Mouse (Mus musculus) stomach, embryonic 15.5 days (tissue): Measurements from ENCODE around the gene Gm36210. TPM values are rescaled to one million over a fixed set of nuclear protein-coding genes. Genes with fewer than 3 reads are reported as not detected.

Experiments used
- ATAC-seq: fragments of 200-750 bp; cut with Nextera tagmentation; 2 replicates; pipeline ENCODE4 v1.8.0; 2017; ENCODE audit warnings: low read depth, moderate number of reproducible peaks, moderate TSS enrichment; ENCODE audit not compliant: insufficient read depth, low FRiP score
- H3K27ac ChIP-seq: fragments of 300-500 bp; sonication (generic); 2 replicates; pipeline ENCODE4 v1.5.1; 2015; ENCODE audit warnings: mild to moderate bottlenecking, inconsistent platforms
- H3K27me3 ChIP-seq: fragments of 300-500 bp; sonication (generic); replicated peaks from 2 replicates; pipeline ENCODE4 v1.6.1; 2015; ENCODE audit warnings: inconsistent platforms
- H3K36me3 ChIP-seq: fragments of 300-500 bp; sonication (generic); 2 replicates; pipeline ENCODE4 v1.6.1; 2015; ENCODE audit warnings: inconsistent platforms
- H3K4me1 ChIP-seq: fragments of 300-500 bp; sonication (generic); 2 replicates; pipeline ENCODE4 v1.6.1; 2015; ENCODE audit warnings: inconsistent platforms
- H3K4me2 ChIP-seq: fragments of 300-500 bp; sonication (generic); 2 replicates; pipeline ENCODE4 v1.6.1; 2015; ENCODE audit warnings: mild to moderate bottlenecking, inconsistent platforms
- H3K4me3 ChIP-seq: fragments of 300-500 bp; sonication (generic); replicated peaks from 2 replicates; pipeline ENCODE4 v1.5.1; 2015; ENCODE audit warnings: inconsistent platforms
- H3K9ac ChIP-seq: fragments of 300-500 bp; sonication (generic); 2 replicates; pipeline ENCODE4 v1.6.1; 2015; ENCODE audit warnings: inconsistent platforms
- H3K9me3 ChIP-seq: fragments of 300-500 bp; sonication (generic); 2 replicates; pipeline ENCODE4 v1.6.1; 2016; ENCODE audit warnings: inconsistent platforms
- WGBS: fragments of 180-500 bp; shearing (Covaris S2); methylation state at CpG from one replicate; pipeline ENCODE4 v1.1.7; 2015; 5-methylcytosine and 5-hydroxymethylcytosine counted together
- polyA plus RNA-seq: library from polyadenylated mRNA; unstranded; fragments of >200 nt; fragmentation: Nextera tagmentation; extraction: Ambion mirVana; gene quantifications from 2 replicates; pipeline ENCODE4 v1.2.1, GENCODE M21; 2015

Gene Gm36210
- polyA plus RNA-seq, 1 experiment from 2014 or later, result not detected

DNA sequence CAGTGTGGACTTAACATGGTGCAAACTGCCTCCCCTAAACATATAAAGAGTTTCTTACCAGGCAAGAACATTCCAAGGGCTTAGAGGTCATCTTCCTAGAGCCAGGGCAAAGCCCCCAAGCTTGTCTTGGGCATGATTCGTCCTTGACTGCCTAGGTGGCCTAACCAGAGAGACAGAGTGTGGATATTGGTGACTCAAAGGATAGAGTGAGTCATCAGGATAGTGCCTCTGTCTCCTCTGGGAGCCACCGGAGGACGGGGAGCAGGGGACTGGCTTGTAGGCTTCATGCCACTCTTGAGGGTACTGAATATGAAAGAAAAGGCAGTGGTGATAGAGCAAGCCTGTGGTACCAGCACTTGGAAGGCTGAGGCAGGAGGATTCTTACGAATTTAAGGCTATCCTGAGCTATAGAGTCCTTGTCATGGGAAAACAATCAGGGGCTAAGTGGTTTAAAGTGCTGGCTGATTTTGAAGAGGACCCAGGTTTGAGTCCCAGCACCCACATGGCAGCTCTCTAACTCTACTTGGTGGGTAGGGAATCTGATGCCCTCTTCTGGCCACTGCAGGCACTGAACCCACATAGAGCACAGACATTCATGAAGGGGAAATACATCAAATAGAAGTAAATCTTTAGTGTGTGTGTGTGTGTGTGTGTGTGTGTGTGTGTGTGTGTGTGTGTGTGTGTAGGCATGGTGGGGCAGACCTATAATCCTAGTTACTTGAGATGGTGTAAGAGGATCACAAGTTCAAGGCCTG lies 28.0 kb upstream of the Gm36210 start:
- Histone ChIP-seq H3K4me2 (no peak overlapping the region), H3K27ac (no peak overlapping the region), H3K27me3 (no peaks in the 10 kb centered on the region), H3K4me3 (no peak overlapping the region), H3K9me3 (no peaks in the 10 kb centered on the region), H3K4me1 (no peaks in the 10 kb centered on the region), H3K9ac (no peak overlapping the region), H3K36me3 (no peaks in the 10 kb centered on the region)
- ATAC-seq, result no peak
- WGBS, result 74% methylated on average over 4 of the region's 4 CpGs

DNA sequence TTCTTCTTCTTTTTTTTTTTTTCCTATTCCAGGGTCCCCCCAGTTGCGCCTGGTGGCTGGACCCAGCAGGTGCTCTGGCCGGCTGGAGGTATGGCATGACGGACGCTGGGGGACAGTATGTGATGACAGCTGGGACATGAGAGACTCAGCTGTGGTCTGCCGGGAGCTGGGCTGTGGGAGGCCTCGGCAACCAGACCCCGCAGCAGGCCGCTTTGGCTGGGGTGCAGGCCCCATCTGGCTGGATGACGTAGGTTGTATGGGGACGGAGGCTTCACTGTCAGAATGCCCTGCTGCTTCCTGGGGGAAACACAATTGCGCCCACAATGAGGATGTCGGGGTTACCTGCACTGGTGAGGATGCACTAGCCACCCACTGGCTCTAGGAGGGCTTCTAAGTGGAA lies 26.8 kb upstream of the Gm36210 start:
- no peaks in the 10 kb centered on the region for H3K9me3 ChIP-seq
- no peak overlapping the region for H3K4me2 ChIP-seq
- no peak overlapping the region for H3K27ac ChIP-seq
- no peak overlapping the region for H3K4me3 ChIP-seq
- WGBS, result 77% methylated on average over 12 of the region's 12 CpGs
- H3K4me1 ChIP-seq, result no peaks in the 10 kb centered on the region
- no peaks in the 10 kb centered on the region for H3K36me3 ChIP-seq
- no peak for ATAC-seq
- no peaks in the 10 kb centered on the region for H3K27me3 ChIP-seq
- H3K9ac ChIP-seq, result no peak overlapping the region

DNA sequence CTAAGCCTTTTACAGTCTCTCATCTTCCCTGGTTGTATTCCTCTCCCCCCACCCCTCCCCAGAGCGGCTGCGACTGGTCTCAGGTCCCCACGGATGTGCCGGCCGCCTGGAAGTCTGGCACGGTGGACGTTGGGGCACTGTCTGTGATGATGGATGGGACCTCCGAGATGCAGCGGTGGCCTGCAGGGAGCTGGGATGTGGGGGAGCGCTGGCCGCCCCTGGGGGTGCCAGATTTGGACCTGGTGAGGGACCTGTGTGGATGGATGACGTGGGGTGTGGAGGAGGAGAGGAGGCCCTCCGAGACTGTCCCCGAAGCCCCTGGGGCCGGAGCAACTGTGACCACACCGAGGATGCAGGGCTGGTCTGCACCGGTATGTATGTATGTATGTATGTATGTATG lies 22.0 kb upstream of the Gm36210 start:
- Histone ChIP-seq H3K4me1 (peaks cover 35% of the 10 kb centered on the region), H3K27me3 (no peaks in the 10 kb centered on the region), H3K4me2 (peak overlapping the region; percentile 28), H3K9me3 (no peaks in the 10 kb centered on the region), H3K9ac (no peak overlapping the region), H3K36me3 (no peaks in the 10 kb centered on the region), H3K4me3 (no peak overlapping the region), H3K27ac (no peak overlapping the region)
- ATAC-seq, result no peak
- 64% methylated on average over 17 of the region's 17 CpGs for WGBS

DNA sequence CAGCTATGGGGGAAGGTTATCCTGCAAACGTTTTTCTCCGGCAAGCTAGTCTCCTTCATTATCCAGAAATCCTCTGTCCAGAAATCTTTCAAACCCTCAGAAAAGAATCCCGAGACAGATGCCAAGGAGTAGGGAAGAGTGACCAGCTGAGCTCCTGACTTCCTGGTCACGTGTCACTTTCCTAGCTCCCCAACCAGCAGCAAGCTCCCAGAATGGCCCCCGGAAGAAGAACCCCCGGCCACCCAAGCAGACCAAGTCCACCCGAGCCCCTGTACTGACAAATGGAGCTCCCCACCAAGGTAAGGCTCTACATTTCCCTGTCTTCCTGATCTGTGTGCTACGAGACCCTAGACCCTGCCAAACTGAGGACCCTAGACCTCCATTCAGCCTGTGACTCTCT lies 21.4 kb upstream of the Gm36210 start:
- H3K9me3 ChIP-seq, result no peaks in the 10 kb centered on the region
- peak overlapping the region; percentile 28 for H3K4me2 ChIP-seq
- no peak overlapping the region for H3K4me3 ChIP-seq
- peaks cover 41% of the 10 kb centered on the region for H3K4me1 ChIP-seq
- no peak for ATAC-seq
- 43% methylated on average over 8 of the region's 8 CpGs for WGBS
- H3K27me3 ChIP-seq, result no peaks in the 10 kb centered on the region
- H3K27ac ChIP-seq, result no peak overlapping the region
- no peaks in the 10 kb centered on the region for H3K36me3 ChIP-seq
- H3K9ac ChIP-seq, result no peak overlapping the region

DNA sequence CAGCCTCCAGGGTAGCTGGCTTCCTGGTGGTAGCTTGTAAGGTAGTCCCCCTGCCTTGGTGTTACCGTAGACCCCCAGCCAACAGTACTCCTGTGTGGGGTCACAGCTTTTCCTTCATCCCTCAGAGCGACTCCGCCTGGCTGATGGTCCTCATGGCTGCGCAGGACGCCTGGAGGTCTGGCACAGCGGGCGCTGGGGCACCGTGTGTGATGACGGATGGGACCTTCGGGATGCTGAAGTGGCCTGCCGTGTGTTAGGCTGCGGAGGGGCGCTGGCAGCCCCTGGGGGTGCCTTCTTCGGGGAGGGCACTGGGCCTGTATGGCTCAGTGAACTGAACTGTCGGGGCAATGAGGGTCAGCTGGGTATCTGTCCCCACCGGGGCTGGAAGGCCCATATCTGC lies 20.5 kb upstream of the Gm36210 start:
- H3K4me1 ChIP-seq, result peaks cover 47% of the 10 kb centered on the region
- WGBS, result 71% methylated on average over 16 of the region's 16 CpGs
- H3K36me3 ChIP-seq, result no peaks in the 10 kb centered on the region
- no peaks in the 10 kb centered on the region for H3K9me3 ChIP-seq
- no peak for ATAC-seq
- H3K4me2 ChIP-seq, result no peak overlapping the region
- no peak overlapping the region for H3K4me3 ChIP-seq
- no peak overlapping the region for H3K9ac ChIP-seq
- no peaks in the 10 kb centered on the region for H3K27me3 ChIP-seq
- no peak overlapping the region for H3K27ac ChIP-seq

DNA sequence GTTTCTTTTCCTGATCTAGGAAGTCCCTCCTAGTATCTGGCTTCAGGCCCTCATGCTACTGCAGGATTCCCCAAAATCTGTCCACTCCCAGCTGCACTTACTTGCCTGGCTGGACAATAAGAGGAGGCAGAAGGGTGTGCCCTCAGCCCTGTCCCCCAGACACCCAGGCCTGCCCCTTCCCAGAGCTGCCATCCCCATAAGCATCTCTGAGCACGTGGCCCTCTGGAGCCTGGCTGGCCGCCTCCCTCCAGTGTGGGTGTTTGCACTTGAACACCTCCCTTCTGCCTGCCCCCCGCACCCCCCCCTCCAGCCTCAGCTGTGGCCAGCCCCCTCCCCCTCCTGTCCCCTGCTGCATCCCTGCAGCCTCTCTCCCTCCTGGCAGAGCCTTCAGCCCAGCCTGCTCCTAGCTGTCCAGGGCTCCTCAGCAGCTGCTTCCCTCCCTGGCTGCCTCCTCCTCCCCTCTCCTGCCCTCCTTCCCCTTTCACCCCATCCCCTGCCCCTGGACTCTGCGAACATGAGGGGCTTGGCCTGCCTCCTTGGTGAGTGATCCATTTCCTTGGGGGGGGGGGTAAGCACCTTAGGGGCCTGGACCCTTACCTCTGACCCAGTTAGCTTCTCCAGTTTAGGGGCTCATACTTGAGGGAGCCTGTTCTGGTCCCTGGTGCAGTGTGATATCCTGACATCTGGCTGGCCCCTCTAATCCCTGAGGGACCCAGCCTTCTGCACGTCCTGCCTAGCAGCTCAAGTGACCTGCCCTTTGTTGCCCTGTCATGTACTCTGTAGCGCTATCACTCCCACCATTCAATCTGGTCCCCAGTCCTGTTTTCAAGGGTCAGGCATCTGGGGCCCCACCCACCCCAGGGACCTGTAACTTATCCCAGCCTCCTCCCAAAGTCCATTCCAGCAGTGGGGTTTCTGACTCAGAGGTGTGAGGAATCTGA lies 19.4 kb upstream of the Gm36210 start, which contains the start of gene Ssc5d:
Gene Ssc5d, plus strand, starts transcription at position 345 of the 941 bp plus-strand sequence.
- ATAC-seq, result peak; percentile 56
- H3K9ac ChIP-seq, result no peak within 1 kb of the TSS

DNA sequence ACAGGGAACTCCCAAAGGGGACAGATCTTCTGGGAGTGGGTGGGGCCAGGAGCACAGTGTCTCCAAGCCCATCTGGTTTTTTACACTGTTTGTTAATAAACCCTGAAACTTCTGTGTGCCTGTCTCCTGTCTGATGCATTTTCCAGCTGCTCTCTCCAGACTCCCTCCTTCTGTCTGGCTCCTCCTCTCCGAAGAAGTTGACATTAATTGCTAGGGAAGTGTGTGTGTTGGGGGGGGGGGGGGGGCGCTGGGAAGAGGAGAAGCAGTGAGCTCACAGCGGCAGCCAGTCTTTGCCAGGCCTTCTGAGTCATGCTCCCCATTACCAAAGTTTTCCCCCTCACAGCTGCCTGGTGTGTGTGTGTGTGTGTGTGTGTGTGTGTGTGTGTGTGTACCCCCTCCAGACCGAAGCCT lies 18.6 kb upstream of the Gm36210 start:
- Histone ChIP-seq H3K4me2 (peak overlapping the region; percentile 57), H3K4me3 (no peak overlapping the region), H3K27me3 (no peaks in the 10 kb centered on the region), H3K4me1 (peaks cover 52% of the 10 kb centered on the region), H3K9ac (no peak overlapping the region), H3K9me3 (no peaks in the 10 kb centered on the region), H3K36me3 (peaks cover 14% of the 10 kb centered on the region), H3K27ac (peak overlapping the region; percentile 93)
- 2% methylated on average over 4 of the region's 4 CpGs for WGBS
- peak; percentile 24 for ATAC-seq

More for the DNA sequence above, 19.4 kb upstream of the Gm36210 start, which contains the start of gene Ssc5d:
- 6% methylated on average over 6 of the region's 6 CpGs for WGBS
- H3K27me3 ChIP-seq, result no peaks in the 10 kb centered on the region
- H3K4me1 ChIP-seq, result peaks cover 52% of the 10 kb centered on the region
- H3K27ac ChIP-seq, result peak within 1 kb of the TSS; percentile 93
- H3K4me3 ChIP-seq, result no peak within 1 kb of the TSS
- peak within 1 kb of the TSS; percentile 57 for H3K4me2 ChIP-seq
- peaks cover 6% of the 10 kb centered on the region; the same call in 1 of the 2 replicates for H3K36me3 ChIP-seq
- H3K9me3 ChIP-seq, result no peaks in the 10 kb centered on the region

DNA sequence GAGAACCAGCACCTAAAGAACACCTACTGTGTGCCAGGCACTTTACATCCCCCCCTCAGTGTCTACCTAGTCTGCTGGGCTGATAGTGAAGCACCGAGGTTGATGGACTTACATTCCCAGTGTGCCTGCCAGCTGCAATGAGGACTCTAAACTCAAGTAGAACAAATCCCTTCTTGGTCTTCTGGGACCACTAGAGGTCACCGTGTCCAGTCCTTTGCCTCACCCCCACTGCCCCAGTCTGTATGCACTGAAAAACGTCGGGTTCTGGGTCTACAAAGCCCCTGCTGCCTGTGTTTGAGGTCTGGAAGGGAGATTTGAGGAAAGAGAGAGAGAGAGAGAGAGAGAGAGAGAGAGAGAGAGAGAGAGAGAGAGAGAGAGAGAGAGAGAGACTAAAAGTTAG lies 18.2 kb upstream of the Gm36210 start:
- Histone ChIP-seq H3K36me3 (peaks cover 19% of the 10 kb centered on the region), H3K27ac (peak overlapping the region; percentile 93), H3K4me2 (peak overlapping the region; percentile 57), H3K9ac (no peak overlapping the region; the same call in 1 of the 2 replicates), H3K4me1 (peaks cover 52% of the 10 kb centered on the region), H3K4me3 (no peak overlapping the region), H3K27me3 (no peaks in the 10 kb centered on the region), H3K9me3 (no peaks in the 10 kb centered on the region)
- no peak for ATAC-seq
- WGBS, result 2% methylated on average over 4 of the region's 4 CpGs

DNA sequence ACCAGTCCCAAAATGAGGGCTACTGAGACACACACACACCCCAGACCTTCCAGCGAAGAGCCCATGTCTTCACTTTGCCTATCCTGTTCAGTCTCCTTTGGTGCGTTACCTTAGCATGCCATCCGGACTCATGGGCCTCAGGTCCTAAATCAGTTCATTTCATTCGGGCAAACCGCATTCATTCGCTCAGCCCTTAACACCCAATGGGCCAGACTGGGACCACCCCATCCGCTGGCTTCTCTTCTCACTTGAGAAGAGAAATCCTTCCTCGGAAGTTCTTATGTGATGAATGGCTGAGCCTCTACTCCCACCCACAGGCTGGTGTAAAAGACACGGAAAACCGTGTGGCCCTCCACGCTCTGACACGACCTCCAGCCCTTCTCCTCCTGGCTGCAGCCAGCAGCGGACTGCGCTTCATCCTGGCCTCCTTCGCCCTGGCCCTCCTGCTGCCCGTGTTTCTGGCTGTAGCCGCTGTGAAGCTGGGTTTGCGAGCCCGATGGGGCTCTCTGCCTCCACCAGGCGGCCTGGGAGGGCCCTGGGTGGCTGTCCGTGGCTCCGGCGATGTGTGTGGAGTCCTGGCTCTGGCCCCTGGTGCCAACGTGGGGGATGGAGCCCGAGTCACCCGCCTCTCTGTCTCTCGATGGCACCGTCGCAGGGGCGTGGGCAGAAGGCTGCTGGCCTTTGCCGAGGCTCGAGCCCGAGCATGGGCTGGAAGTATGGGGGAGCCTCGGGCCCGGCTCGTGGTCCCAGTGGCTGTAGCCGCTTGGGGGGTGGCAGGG lies 17.5 kb upstream of the Gm36210 start:
- peaks cover 52% of the 10 kb centered on the region for H3K4me1 ChIP-seq
- ATAC-seq, result no peak
- WGBS, result 8% methylated on average over 37 of the region's 37 CpGs

DNA sequence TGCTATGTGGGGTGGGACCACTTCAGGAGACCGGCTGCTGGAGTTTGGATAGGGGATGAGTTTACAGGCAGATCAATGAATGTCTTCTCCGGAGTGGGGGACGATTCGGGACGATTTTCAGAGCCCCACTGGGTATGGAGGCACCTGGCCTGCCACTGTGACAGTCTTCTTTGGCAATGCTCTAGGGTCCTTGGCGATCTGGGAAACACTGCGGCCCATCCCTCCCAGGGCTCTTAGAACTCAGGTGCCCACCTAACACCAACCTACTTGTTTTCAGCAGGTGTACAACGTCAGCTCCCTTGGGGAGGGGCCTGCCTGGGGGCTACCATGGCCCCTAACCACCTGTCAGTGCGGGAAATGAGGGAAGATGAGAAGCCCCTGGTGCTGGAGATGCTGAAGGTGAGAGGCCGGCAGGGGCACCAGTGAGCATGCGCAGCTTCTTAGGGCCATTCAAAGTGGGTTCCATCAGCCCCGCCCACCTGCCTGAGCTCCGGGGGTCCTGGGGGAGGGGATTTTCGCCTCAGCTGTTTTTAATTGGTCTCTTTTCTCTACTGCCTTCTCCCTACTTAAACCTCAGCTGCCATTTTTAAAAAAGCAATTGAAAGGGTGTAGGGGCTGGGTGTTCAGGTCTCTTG lies 16.7 kb upstream of the Gm36210 start:
- Histone ChIP-seq H3K27me3 (no peaks in the 10 kb centered on the region), H3K27ac (peak overlapping the region; percentile 93), H3K4me3 (peak overlapping the region; percentile 26), H3K4me2 (peak overlapping the region; percentile 57), H3K9me3 (no peaks in the 10 kb centered on the region), H3K9ac (no peak overlapping the region), H3K4me1 (peaks cover 52% of the 10 kb centered on the region), H3K36me3 (peaks cover 31% of the 10 kb centered on the region)
- WGBS, result 2% methylated on average over 14 of the region's 14 CpGs
- ATAC-seq, result no peak

More for the DNA sequence above, 17.5 kb upstream of the Gm36210 start:
- H3K27ac ChIP-seq, result peak overlapping the region; percentile 93
- H3K4me2 ChIP-seq, result peak overlapping the region; percentile 57
- no peaks in the 10 kb centered on the region for H3K9me3 ChIP-seq
- H3K4me3 ChIP-seq, result peak overlapping the region; percentile 13
- H3K36me3 ChIP-seq, result peaks cover 26% of the 10 kb centered on the region
- no peaks in the 10 kb centered on the region for H3K27me3 ChIP-seq
- H3K9ac ChIP-seq, result no peak overlapping the region; the same call in 1 of the 2 replicates

DNA sequence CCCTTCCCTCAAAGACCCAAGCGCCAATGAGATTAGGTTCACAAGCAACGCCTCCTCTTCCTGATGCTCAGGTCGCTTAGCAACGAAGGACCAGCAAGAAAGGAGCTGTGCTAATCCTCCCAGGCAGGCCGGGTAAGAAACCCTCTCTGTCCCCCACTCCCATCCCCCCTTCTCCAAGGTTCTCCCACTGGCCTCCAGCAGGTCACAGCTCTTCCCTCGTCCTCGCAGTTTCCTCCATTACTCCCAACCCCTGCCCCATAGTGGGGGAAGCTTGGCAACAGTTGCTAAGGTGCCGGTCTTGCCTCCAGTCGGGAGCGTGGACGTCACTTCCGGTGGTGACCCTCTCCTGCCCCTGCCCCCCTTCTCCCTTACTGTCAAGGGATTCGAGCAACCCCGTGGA lies 16.2 kb upstream of the Gm36210 start:
- peaks cover 52% of the 10 kb centered on the region for H3K4me1 ChIP-seq
- H3K4me3 ChIP-seq, result peak overlapping the region; percentile 26
- H3K27ac ChIP-seq, result peak overlapping the region; percentile 93; the same call in 1 of the 2 replicates
- H3K4me2 ChIP-seq, result peak overlapping the region; percentile 57
- no peak for ATAC-seq
- H3K9ac ChIP-seq, result no peak overlapping the region
- peaks cover 31% of the 10 kb centered on the region for H3K36me3 ChIP-seq
- H3K9me3 ChIP-seq, result no peaks in the 10 kb centered on the region
- no peaks in the 10 kb centered on the region for H3K27me3 ChIP-seq
- 2% methylated on average over 14 of the region's 14 CpGs for WGBS
